Mouse (Mus musculus) stomach, postnatal 0 days (tissue): Measurements from ENCODE around the gene Irgm2.

ENCODE experiments used
- CTCF ChIP-seq: IDR thresholded peaks from 2 replicates; pipeline ENCODE4 v1.5.1; 2016; ENCODE audit warnings: antibody characterized with exemption, low read depth, mild to moderate bottlenecking, moderate library complexity
- EP300 ChIP-seq: optimal IDR thresholded peaks from 2 replicates; pipeline ENCODE3; 2016; ENCODE audit warnings: antibody characterized with exemption

DNA sequence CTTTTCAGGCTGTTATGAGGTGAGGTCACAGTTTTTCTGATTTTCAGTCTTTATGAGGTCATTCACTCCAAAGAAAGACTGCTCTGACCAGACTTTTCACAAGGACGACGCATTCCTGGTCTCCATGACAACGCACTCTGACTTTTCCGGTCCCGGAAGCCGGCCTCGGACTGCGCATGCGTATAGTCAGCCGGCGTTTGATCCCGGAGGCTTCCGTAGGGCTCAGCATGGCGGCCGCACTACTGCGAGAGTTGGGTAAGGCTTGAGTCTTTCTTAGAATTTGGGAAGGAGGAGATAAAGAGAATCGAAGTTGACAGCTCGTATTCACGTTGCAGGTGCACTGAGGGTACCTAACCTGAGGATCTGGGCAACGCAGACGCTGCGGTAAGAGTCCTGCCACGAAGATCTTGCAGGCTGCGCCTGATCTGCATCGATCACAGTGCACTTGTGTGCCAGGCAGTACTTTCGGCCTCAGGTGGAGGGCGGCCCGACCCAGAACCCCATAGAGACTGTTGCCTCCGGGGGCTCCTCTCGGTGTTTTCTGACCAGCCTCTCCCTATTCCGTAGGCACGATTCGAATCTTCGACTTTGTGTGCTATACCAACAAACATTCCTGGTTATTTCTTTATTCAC is 27.8 kb upstream of the Irgm2 start, which contains the start of gene Mrpl22:
- TF ChIP-seq EP300 (no peak), CTCF (no peak)
